Mouse (Mus musculus): ENCODE results near the gene Entpd2. TPM values are rescaled to one million over a fixed set of nuclear protein-coding genes. Genes with fewer than 3 reads are reported as not detected.
A peak's percentile ranks its signal among the peaks of the same experiment; 100 is the strongest.
"Not testable (repeated sequence)": the region's sequence is repeated elsewhere in the genome, so short reads cannot be mapped to it uniquely, and the experiment has no call there.

Gene Entpd2
- polyA plus RNA-seq, 1 experiment = 15.8 TPM

GRCm38 (mm10) chr2:25402377-25402971 is 6.8 kb downstream of the Entpd2 start:
- H3K4me1 ChIP-seq (ENCODE audit: control insufficient read depth, insufficient read depth, low read length) = peaks cover 11% of the 10 kb centered on the region
- peak overlapping the region; percentile 78 for H3K4me3 ChIP-seq (ENCODE audit: insufficient read depth, low read length)
- TF ChIP-seq POLR2A (IDR thresholded peaks at IDR 0.05; ENCODE audit: extremely low read depth, insufficient read depth, low read length) = no peak
- peak; percentile 60 for TF ChIP-seq CTCF (IDR thresholded peaks at IDR 0.05; ENCODE audit: extremely low read depth, insufficient read depth, low read length)
- peak overlapping the region; percentile 26; the same call in 1 of the 2 replicates for H3K27ac ChIP-seq (ENCODE audit: insufficient read depth, low read length)

GRCm38 (mm10) chr2:25402972-25403601 is 7.4 kb downstream of the Entpd2 start:
- Histone ChIP-seq H3K27ac (ENCODE audit: insufficient read depth, low read length) (peak overlapping the region; percentile 86), H3K4me1 (ENCODE audit: control insufficient read depth, insufficient read depth, low read length) (peaks cover 11% of the 10 kb centered on the region), H3K4me3 (ENCODE audit: insufficient read depth, low read length) (peak overlapping the region; percentile 78)
- TF ChIP-seq CTCF (IDR thresholded peaks at IDR 0.05; ENCODE audit: extremely low read depth, insufficient read depth, low read length) (no peak), POLR2A (IDR thresholded peaks at IDR 0.05; ENCODE audit: extremely low read depth, insufficient read depth, low read length) (peak; percentile 86)

DNA sequence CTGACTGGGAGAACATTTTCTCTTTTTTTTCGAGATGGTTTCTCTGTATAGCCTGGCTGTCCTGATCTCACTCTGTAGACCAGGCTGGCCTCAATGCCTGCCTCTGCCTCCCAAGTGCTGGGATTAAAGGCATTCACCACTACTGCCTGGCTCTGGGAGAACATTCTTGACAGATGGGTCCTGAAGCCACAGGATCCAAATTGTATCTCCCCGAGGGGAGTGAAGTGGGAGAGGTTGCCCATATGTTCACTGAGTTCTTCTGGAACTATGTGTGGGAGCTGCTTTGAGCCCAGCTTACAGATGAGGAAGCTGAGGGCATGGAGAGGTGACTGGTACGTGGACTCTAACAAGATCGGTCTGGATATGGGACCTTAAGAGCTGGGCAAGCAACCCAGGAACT is 8.3 kb downstream of the Entpd2 start:
- peaks cover 11% of the 10 kb centered on the region for H3K4me1 ChIP-seq (ENCODE audit: control insufficient read depth, insufficient read depth, low read length)
- peak overlapping the region; percentile 78 for H3K4me3 ChIP-seq (ENCODE audit: insufficient read depth, low read length)
- no peak for TF ChIP-seq CTCF (IDR thresholded peaks at IDR 0.05; ENCODE audit: extremely low read depth, insufficient read depth, low read length)
- TF ChIP-seq POLR2A (IDR thresholded peaks at IDR 0.05; ENCODE audit: extremely low read depth, insufficient read depth, low read length) = no peak
- peak overlapping the region; percentile 86; the same call in 1 of the 2 replicates for H3K27ac ChIP-seq (ENCODE audit: insufficient read depth, low read length)

- H3K27ac ChIP-seq (ENCODE audit: insufficient read depth, low read length) = no peak overlapping the region
Observed at GRCm38 (mm10) chr2:25408908-25409307, 13.2 kb downstream of the Entpd2 start.

GRCm38 (mm10) chr2:25413436-25413835 is 17.8 kb downstream of the Entpd2 start:
- not testable (repeated sequence) for H3K4me3 ChIP-seq (ENCODE audit: insufficient read depth, low read length); H3K27ac ChIP-seq (ENCODE audit: insufficient read depth, low read length); H3K4me1 ChIP-seq (ENCODE audit: control insufficient read depth, insufficient read depth, low read length)

More at GRCm38 (mm10) chr2:25408908-25409307, 13.2 kb downstream of the Entpd2 start:
- TF ChIP-seq POLR2A (IDR thresholded peaks at IDR 0.05; ENCODE audit: extremely low read depth, insufficient read depth, low read length) = no peak
- TF ChIP-seq CTCF (IDR thresholded peaks at IDR 0.05; ENCODE audit: extremely low read depth, insufficient read depth, low read length) = no peak
- Histone ChIP-seq H3K4me1 (ENCODE audit: control insufficient read depth, insufficient read depth, low read length) (peaks cover 11% of the 10 kb centered on the region), H3K4me3 (ENCODE audit: insufficient read depth, low read length) (no peak overlapping the region)

DNA sequence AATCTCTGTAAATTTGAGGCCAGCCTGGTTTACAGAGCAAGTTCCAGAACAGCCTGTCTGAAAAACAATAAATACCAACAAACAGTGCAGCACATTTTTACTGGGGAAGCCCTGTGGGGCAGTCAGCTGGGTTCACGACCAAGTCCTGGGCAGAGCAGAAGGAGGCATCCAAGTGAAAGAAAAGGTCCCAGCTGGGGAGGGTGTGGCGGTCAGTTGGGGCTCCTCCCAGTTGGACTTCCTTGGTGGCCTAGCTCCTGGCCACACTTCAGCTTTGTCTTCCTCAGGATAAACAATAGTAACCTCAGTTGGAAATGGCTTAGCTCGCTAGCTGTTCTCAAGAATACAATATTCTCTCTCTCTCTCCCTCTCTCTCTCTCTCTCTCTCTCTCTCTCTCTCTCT is 21.8 kb downstream of the Entpd2 start:
- H3K4me3 ChIP-seq (ENCODE audit: insufficient read depth, low read length) = no peak overlapping the region
- TF ChIP-seq POLR2A (IDR thresholded peaks at IDR 0.05; ENCODE audit: extremely low read depth, insufficient read depth, low read length) (no peak), CTCF (IDR thresholded peaks at IDR 0.05; ENCODE audit: extremely low read depth, insufficient read depth, low read length) (no peak)
- no peaks in the 10 kb centered on the region for H3K4me1 ChIP-seq (ENCODE audit: control insufficient read depth, insufficient read depth, low read length)

GRCm38 (mm10) chr2:25421896-25422295 is 26.2 kb downstream of the Entpd2 start:
- TF ChIP-seq POLR2A (IDR thresholded peaks at IDR 0.05; ENCODE audit: extremely low read depth, insufficient read depth, low read length) (no peak), CTCF (IDR thresholded peaks at IDR 0.05; ENCODE audit: extremely low read depth, insufficient read depth, low read length) (peak; percentile 56)
- H3K4me1 ChIP-seq (ENCODE audit: control insufficient read depth, insufficient read depth, low read length) = no peaks in the 10 kb centered on the region
- H3K27ac ChIP-seq (ENCODE audit: insufficient read depth, low read length) = no peak overlapping the region
- no peak overlapping the region for H3K4me3 ChIP-seq (ENCODE audit: insufficient read depth, low read length)

More for the DNA sequence above, 21.8 kb downstream of the Entpd2 start:
- H3K27ac ChIP-seq (ENCODE audit: insufficient read depth, low read length) = no peak overlapping the region

- no peak within 1 kb of the TSS for H3K4me3 ChIP-seq (ENCODE audit: insufficient read depth, low read length)
- TF ChIP-seq CTCF (IDR thresholded peaks at IDR 0.05; ENCODE audit: extremely low read depth, insufficient read depth, low read length) = no peak
- no peak within 1 kb of the TSS for H3K27ac ChIP-seq (ENCODE audit: insufficient read depth, low read length)
- H3K4me1 ChIP-seq (ENCODE audit: control insufficient read depth, insufficient read depth, low read length) = no peaks in the 10 kb centered on the region
Observed at GRCm38 (mm10) chr2:25422587-25423410, 27.1 kb downstream of the Entpd2 start, which contains the start of gene Fut7. Fut7 (plus strand) TSS chr2:25423267.

DNA sequence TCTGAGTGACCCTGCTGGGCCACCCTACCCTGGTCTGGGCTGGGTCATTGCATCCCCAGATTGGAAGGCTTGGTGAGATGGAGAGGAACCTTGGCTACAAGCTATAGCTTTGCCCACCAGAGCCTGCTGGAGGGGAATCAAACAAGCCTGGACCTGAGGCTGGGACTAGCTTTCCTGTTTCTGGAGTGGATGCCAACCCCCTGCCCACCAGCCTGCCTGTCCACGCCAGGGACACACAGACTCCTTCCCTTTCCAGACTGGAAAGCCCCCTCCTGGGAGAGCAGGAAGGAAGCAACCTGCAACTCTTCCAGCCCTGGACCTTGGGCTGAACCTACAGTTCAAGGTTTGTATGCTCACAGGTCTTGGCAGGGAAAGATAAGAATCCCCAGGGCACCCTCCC is 28.0 kb downstream of the Entpd2 start:
- Histone ChIP-seq H3K4me1 (ENCODE audit: control insufficient read depth, insufficient read depth, low read length) (no peaks in the 10 kb centered on the region), H3K27ac (ENCODE audit: insufficient read depth, low read length) (no peak overlapping the region), H3K4me3 (ENCODE audit: insufficient read depth, low read length) (no peak overlapping the region)
- TF ChIP-seq POLR2A (IDR thresholded peaks at IDR 0.05; ENCODE audit: extremely low read depth, insufficient read depth, low read length) (no peak), CTCF (IDR thresholded peaks at IDR 0.05; ENCODE audit: extremely low read depth, insufficient read depth, low read length) (no peak)
